Mouse (Mus musculus): Measurements from ENCODE around the gene Zbp1. TPM values are rescaled to one million over a fixed set of nuclear protein-coding genes. Genes with fewer than 3 reads are reported as not detected.

Gene Zbp1
- polyA plus RNA-seq, 1 experiment from 2014 or later: not detected

DNA sequence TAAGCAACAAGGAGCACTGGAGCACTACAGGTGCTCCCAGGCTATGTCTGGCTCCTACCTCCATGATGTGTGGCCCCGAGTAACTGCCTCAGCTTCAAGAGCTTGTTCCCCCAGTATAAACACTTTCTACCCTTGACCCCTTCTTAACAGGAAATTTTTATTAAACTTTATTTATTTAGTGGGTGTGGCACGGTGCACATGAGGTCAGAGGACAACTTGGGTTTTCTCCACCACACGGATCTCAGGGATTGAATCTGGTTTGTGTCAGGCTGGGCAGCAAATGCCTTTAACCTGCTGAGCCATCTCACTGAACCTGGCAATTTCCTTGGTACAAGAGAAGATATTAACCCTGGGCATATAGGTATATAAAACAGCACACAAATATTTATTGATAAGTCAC lies 25.4 kb upstream of the Zbp1 start:
- no peak for DNase-seq (ENCODE audit: extremely low spot score, low spot score)
- H3K36me3 ChIP-seq (replicated peaks): no peaks in the 10 kb centered on the region
- no peaks in the 10 kb centered on the region for H3K9me3 ChIP-seq
- no peak overlapping the region for H3K4me3 ChIP-seq
- H3K4me1 ChIP-seq: peaks cover 82% of the 10 kb centered on the region
- no peak overlapping the region for H3K27ac ChIP-seq
- H3K27me3 ChIP-seq (ENCODE audit: poor library complexity, severe bottlenecking): peaks cover 72% of the 10 kb centered on the region
- WGBS: 82% methylated on average over 3 of the region's 3 CpGs

DNA sequence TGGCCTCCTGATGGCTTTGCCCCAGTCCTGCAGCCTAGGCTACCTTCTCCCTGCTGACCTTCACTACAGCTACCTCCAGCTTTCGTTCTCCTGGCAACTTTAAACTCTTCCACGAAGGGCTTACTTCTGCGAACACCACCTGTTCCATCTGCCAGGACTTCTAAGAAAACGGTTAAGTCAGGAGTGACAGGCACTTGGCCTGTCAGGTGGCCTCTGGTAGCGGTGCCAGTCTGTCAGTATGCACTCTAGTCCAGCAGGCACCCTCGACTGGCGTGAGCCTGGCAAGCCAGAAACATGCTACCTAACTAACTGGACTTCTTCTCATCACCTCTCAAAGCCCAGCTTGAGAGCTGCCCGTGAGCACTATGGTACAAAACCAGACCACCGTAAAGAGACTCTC lies 24.9 kb upstream of the Zbp1 start:
- peaks cover 87% of the 10 kb centered on the region for H3K4me1 ChIP-seq
- H3K9me3 ChIP-seq: no peaks in the 10 kb centered on the region
- peaks cover 72% of the 10 kb centered on the region for H3K27me3 ChIP-seq (ENCODE audit: poor library complexity, severe bottlenecking)
- no peak overlapping the region for H3K4me3 ChIP-seq
- H3K36me3 ChIP-seq (replicated peaks): no peaks in the 10 kb centered on the region
- WGBS: 81% methylated on average over 9 of the region's 9 CpGs
- H3K27ac ChIP-seq: peak overlapping the region; percentile 72; the same call in 1 of the 2 replicates
- no peak for DNase-seq (ENCODE audit: extremely low spot score, low spot score)

GRCm38 (mm10) chr2:173242874-173243273 lies 24.2 kb upstream of the Zbp1 start:
- peak overlapping the region; percentile 72; the same call in 1 of the 2 replicates for H3K27ac ChIP-seq
- no peaks in the 10 kb centered on the region for H3K36me3 ChIP-seq (replicated peaks)
- H3K9me3 ChIP-seq: no peaks in the 10 kb centered on the region
- DNase-seq (ENCODE audit: extremely low spot score, low spot score): peak; percentile 53
- peak overlapping the region; percentile 28; the same call in 1 of the 2 replicates for H3K4me3 ChIP-seq
- H3K4me1 ChIP-seq: peaks cover 87% of the 10 kb centered on the region
- H3K27me3 ChIP-seq (ENCODE audit: poor library complexity, severe bottlenecking): peaks cover 74% of the 10 kb centered on the region
- 9% methylated on average over 12 of the region's 12 CpGs for WGBS

DNA sequence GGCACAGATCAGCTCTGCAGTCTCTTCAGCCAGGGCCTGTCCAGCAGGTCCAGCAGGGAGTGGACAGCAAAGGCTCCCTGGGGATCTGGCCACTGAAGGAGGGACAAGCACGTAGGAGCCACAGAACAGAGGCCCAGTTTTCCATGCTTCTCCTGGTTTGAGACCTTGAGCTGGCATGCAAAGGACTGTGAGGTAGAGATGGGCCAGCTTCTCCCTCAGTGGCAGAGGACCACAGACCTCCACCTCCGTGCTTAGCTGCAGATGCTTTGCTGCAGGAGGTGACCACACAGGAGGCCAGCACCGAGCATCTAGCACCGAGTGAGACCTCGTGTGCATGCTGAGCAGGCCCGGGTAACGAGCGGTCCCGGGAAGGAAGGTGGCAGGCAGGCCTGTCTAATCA lies 22.0 kb upstream of the Zbp1 start:
- 34% methylated on average over 9 of the region's 9 CpGs for WGBS
- Histone ChIP-seq H3K27me3 (ENCODE audit: poor library complexity, severe bottlenecking) (peaks cover 71% of the 10 kb centered on the region), H3K4me3 (no peak overlapping the region), H3K4me1 (peaks cover 87% of the 10 kb centered on the region), H3K36me3 (replicated peaks) (no peaks in the 10 kb centered on the region), H3K9me3 (no peaks in the 10 kb centered on the region), H3K27ac (no peak overlapping the region)
- DNase-seq (ENCODE audit: extremely low spot score, low spot score): no peak

GRCm38 (mm10) chr2:173238522-173238921 lies 19.8 kb upstream of the Zbp1 start:
- WGBS: 8% methylated on average over 14 of the region's 14 CpGs
- no peaks in the 10 kb centered on the region for H3K9me3 ChIP-seq
- peaks cover 59% of the 10 kb centered on the region for H3K27me3 ChIP-seq (ENCODE audit: poor library complexity, severe bottlenecking)
- peaks cover 4% of the 10 kb centered on the region for H3K36me3 ChIP-seq (replicated peaks)
- H3K27ac ChIP-seq: peak overlapping the region; percentile 69; the same call in 1 of the 2 replicates
- H3K4me1 ChIP-seq: peaks cover 92% of the 10 kb centered on the region
- DNase-seq (ENCODE audit: extremely low spot score, low spot score): no peak
- peak overlapping the region; percentile 26; the same call in 1 of the 2 replicates for H3K4me3 ChIP-seq

DNA sequence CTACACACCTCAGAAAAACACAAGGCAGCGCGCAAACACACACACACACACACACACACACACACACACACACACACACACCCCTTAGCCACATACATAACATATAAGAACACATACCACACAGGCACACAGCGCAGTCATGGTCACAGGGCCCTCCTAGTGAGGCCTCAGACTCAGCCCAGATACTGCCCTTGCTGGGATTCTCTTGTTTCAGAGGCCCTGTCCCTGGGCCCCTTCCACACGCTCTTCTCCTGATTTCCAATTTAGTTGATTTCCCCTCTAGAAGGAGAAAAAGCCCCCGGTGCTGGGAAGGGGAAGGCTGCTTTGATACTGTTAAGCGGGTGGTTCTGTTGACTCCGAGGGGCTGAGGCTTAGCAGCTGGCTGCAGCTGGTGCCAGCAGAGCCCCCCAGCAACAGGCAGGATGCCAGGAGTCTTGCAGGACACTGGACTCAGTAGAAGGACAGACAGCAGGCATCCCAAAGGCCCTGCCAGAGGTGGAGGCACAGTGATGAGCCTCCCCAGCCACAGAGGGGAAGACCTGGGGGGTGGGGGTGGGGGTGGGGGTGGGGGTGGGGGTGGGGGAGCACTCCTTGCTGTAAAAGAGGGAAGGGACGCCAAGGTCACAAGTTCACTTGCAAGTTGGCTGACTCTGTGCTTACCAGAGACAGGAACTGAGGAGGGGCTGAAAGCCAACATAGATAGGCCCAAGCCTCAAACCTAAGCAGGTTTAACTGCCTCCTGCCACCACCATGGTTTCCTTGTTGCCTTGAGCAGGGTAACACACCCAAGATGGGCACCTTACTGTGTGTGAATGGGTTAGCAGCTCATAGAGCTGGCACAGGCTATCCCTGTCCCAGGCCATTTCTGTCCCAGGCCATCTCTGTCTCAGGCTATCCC lies 17.0 kb upstream of the Zbp1 start:
- 72% methylated on average over 8 of the region's 8 CpGs for WGBS
- Histone ChIP-seq H3K4me1 (peaks cover 84% of the 10 kb centered on the region), H3K36me3 (replicated peaks) (peaks cover 32% of the 10 kb centered on the region), H3K27ac (peak overlapping the region; percentile 66), H3K4me3 (no peak overlapping the region), H3K9me3 (no peaks in the 10 kb centered on the region), H3K27me3 (ENCODE audit: poor library complexity, severe bottlenecking) (peaks cover 44% of the 10 kb centered on the region)
- DNase-seq (ENCODE audit: extremely low spot score, low spot score): no peak

GRCm38 (mm10) chr2:173232766-173233099 lies 14.0 kb upstream of the Zbp1 start:
- Histone ChIP-seq H3K4me1 (peaks cover 65% of the 10 kb centered on the region), H3K27me3 (ENCODE audit: poor library complexity, severe bottlenecking) (peaks cover 16% of the 10 kb centered on the region), H3K9me3 (no peaks in the 10 kb centered on the region), H3K27ac (no peak overlapping the region), H3K4me3 (no peak overlapping the region), H3K36me3 (replicated peaks) (peaks cover 53% of the 10 kb centered on the region)
- 69% methylated on average over 8 of the region's 8 CpGs for WGBS
- no peak for DNase-seq (ENCODE audit: extremely low spot score, low spot score)

GRCm38 (mm10) chr2:173232065-173232765 lies 13.5 kb upstream of the Zbp1 start:
- no peak overlapping the region for H3K27ac ChIP-seq
- WGBS: 85% methylated on average over 22 of the region's 22 CpGs
- H3K4me1 ChIP-seq: peaks cover 60% of the 10 kb centered on the region
- no peak overlapping the region for H3K4me3 ChIP-seq
- peaks cover 12% of the 10 kb centered on the region for H3K27me3 ChIP-seq (ENCODE audit: poor library complexity, severe bottlenecking)
- DNase-seq (ENCODE audit: extremely low spot score, low spot score): no peak
- H3K36me3 ChIP-seq (replicated peaks): peaks cover 56% of the 10 kb centered on the region
- no peaks in the 10 kb centered on the region for H3K9me3 ChIP-seq

- peaks cover 10% of the 10 kb centered on the region; the same call in 1 of the 2 replicates for H3K27me3 ChIP-seq (ENCODE audit: poor library complexity, severe bottlenecking)
- H3K4me1 ChIP-seq: peaks cover 36% of the 10 kb centered on the region
- no peaks in the 10 kb centered on the region for H3K9me3 ChIP-seq
- peak overlapping the region; percentile 33; the same call in 1 of the 2 replicates for H3K4me3 ChIP-seq
- H3K36me3 ChIP-seq (replicated peaks): peaks cover 74% of the 10 kb centered on the region
- peak overlapping the region; percentile 5; the same call in 1 of the 2 replicates for H3K27ac ChIP-seq
- DNase-seq (ENCODE audit: extremely low spot score, low spot score): peak; percentile 90
- WGBS: 5% methylated on average over 10 of the region's 10 CpGs
Measured at GRCm38 (mm10) chr2:173229578-173230224, 11.0 kb upstream of the Zbp1 start.

DNA sequence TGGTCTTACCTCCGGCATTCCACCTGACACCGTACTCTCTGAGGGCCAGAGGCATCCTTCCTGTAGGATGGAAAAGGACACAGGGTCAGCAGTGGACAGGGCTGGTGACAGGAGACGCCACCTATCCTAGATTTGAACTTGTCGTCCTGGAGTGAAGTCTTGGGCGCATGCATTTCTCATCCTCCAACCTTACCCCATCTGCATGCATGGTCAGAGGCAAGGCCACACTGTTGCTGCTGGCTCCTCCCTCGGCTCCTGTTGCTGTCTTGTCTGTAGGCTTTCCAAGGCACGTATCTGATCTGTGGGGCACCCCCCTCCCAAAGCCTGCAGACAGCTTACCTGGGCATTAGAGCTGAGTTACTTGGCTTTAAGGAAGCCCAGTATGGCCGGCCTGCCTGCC lies 9.8 kb upstream of the Zbp1 start:
- peaks cover 71% of the 10 kb centered on the region for H3K36me3 ChIP-seq (replicated peaks)
- H3K27ac ChIP-seq: no peak overlapping the region
- DNase-seq (ENCODE audit: extremely low spot score, low spot score): no peak
- peaks cover 30% of the 10 kb centered on the region for H3K4me1 ChIP-seq
- peaks cover 6% of the 10 kb centered on the region; the same call in 1 of the 2 replicates for H3K27me3 ChIP-seq (ENCODE audit: poor library complexity, severe bottlenecking)
- H3K9me3 ChIP-seq: no peaks in the 10 kb centered on the region
- WGBS: 88% methylated on average over 8 of the region's 8 CpGs
- no peak overlapping the region for H3K4me3 ChIP-seq

DNA sequence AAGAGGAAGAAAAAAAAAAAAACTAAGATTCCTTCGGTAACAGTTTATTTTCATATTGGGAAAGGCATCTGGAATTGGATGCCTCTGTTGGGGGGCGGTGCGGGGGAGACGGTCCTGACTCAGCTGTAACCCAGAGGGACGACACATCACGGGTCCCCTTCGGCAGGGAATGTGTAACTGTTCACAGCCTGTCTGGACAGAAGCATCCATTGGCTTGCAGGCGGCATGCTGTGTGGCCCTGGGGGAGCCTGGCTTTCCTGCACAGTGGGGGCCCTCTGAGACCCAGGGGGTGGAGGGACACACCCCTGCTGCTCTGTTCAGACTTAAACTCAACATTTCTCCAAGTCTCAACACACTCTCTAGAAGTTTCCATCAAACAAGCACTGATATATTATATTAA lies 8.1 kb upstream of the Zbp1 start:
- H3K36me3 ChIP-seq (replicated peaks): peaks cover 53% of the 10 kb centered on the region
- no peak overlapping the region for H3K27ac ChIP-seq
- DNase-seq (ENCODE audit: extremely low spot score, low spot score): no peak
- no peak overlapping the region for H3K4me3 ChIP-seq
- H3K4me1 ChIP-seq: peaks cover 20% of the 10 kb centered on the region
- no peaks in the 10 kb centered on the region for H3K9me3 ChIP-seq
- WGBS: 90% methylated on average over 8 of the region's 8 CpGs
- no peaks in the 10 kb centered on the region for H3K27me3 ChIP-seq (ENCODE audit: poor library complexity, severe bottlenecking)

GRCm38 (mm10) chr2:173225906-173226305 lies 7.2 kb upstream of the Zbp1 start:
- Histone ChIP-seq H3K9me3 (no peaks in the 10 kb centered on the region), H3K4me3 (no peak overlapping the region), H3K36me3 (replicated peaks) (peaks cover 44% of the 10 kb centered on the region), H3K27ac (no peak overlapping the region), H3K27me3 (ENCODE audit: poor library complexity, severe bottlenecking) (no peaks in the 10 kb centered on the region), H3K4me1 (peaks cover 11% of the 10 kb centered on the region)
- 83% methylated on average over 7 of the region's 7 CpGs for WGBS
- DNase-seq (ENCODE audit: extremely low spot score, low spot score): no peak
